Mouse (Mus musculus): ENCODE measurements around the gene Mdfic.
"Not testable (repeated sequence)": the region's sequence is repeated elsewhere in the genome, so short reads cannot be mapped to it uniquely, and the experiment has no call there.

The Mdfic gene

DNA sequence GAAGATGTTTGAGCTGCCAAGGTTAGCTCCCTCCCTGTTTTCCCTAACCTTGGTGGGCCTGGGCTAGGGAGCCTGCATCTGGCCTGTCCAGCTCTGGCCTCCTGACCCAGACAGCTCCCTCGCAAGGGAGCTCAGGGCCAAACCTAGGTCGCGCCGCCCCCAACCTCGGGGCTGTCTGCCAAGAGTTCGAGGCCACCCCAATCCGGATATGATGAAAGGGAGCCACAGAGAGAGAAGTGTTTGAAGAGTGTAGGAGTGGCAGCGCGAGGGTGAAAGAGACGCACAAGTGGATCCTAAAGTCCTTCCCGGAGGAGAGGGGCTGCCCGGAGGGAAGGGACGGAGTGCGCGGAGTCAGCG lies at the start of gene Mdfic:
Gene Mdfic (plus strand): TSS at position 201 of the 357 bp plus-strand sequence.
- no peak for DNase-seq (ENCODE audit: low spot score)

DNA sequence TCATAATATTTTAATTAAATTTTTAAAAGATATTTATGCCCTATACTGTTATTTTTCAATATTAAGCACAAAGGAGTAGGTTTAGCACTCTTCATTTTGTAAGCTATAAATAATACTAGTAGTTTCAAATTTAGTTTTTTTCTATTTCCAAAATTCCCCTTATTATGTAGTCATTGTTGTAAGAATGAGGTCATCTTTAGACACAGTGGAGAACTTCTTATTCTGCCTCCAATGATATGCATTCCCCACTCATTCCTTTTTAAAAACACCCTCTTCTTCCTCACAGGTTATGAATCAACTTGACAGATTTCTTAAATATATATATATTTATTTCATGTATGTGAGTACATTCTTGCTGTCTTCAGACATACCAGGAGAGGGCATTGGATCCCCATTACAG lies 49.1 kb upstream of the Mdfic start:
- DNase-seq (ENCODE audit: low spot score), result no peak

DNA sequence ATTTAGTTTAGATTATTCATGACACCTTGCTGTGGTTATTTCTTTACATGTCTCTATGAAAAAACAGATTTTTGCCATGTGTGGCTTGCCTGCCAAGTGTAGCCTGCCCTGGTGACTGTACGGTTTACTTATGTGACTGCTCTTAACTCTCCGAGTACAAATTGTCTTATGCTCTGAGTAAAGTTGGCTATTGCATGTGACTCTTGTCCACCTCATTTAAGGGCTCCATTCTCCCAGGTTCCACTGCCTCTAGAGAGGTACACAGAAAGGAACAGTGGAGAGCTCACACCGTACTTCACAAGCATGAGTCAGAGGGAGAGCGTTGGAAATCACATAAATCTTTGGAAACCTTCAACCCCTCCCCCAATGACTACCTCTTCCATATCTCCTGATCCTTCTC lies 10.4 kb upstream of the Mdfic start:
- DNase-seq (ENCODE audit: low spot score), result no peak

DNA sequence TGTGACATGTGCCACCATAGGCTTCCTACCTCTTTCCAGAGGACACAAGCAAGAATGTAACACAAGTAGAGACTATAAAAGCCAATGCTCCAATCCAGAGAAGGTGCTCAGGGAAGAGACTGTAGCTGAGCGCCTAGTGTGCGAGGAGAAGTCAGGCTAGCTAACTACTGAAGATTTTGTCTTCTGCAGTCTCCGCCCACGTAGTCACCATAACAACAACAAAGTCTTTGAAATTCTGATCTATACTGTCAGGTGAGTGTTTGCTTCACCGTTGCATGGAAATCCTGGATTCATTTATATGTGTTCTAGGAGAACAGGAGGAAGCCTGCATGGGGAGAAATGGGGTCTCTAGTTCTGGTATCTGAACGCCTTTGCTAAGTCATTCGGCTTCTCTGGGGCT lies 9.8 kb upstream of the Mdfic start:
- no peak for DNase-seq (ENCODE audit: low spot score)

DNA sequence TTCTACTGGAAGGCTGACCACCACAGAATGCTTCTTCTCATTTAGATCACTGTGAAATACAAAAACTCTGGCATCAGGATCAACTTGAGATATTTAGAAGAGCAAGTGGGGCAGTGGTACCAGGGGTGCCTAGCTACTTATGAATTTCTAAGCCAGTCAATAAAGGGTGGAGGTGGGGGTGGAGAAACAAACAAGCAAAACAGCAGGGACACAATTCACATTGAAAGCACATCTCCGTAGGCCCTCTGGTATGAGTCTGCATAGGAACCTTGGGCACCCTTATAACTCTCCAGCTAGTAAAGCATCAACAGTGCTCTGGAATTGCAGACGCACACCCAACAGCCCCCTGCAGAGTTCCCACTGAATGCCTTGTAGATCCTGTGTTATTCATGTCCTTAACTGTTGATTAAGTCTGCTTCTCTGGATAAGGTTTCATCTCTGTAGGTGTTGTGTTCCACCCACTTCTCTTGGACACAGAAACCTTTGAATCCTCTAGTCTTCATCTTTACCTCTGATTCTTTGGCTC lies 7.5 kb upstream of the Mdfic start:
- DNase-seq (ENCODE audit: low spot score), result no peak

DNA sequence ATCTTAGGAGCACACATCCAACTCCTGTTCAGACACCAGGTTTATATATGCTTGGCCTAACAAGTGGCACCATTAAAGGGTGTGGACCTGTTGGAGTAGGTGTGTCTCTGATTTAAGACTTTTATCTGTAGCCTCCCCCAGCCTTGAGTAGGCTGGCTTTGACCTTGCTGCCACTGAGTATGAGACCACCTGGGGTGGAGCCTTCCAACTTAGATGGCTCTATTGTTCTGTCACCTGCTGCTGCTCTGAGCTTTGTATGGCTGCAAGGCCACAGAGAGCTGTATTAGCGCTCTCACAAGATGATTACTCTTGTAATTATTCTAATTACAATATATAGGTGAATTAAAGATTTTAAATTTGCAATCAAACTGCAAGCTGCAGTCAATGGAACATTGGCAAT lies 6.4 kb upstream of the Mdfic start:
- DNase-seq (ENCODE audit: low spot score), result not testable (repeated sequence)

DNA sequence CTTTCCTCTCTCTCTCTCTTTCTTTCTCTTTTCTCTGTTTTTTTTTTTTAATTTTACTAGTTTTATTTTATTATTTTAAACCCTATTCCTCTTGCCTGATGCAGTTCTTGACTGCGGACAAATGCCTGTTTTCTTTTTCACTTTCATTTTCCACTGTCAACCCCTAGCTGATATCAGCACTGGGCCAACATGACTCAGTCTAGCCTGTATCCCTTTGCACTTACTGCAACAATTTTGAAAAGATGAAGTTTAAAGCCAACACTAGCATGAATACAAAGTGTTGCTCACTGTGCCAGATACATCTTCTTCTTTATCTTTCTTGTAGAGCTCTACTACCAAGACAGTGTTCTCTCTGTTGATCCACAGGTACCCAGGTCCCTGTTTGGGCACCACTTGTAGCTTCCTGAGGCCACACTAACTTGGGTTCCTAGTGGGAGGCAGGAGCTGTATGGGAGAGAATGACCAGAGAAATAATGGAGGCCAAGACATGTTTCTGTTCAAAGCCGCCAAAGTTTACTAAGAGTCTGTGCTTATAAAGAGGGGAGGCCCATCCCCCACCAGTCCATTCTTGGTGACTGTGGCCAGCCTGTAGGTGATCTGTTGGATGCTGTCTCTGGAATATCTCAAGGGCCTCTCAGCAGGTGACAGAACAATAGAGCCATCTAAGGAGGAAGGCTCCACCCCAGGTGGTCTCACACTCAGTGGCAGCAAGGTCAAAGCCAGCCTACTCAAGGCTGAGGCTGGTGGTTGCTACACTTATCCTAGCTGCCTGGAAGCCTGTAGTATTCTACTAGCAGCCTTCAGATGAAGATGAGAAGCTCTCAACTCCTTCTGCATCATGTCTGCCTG lies 5.2 kb upstream of the Mdfic start:
- DNase-seq (ENCODE audit: low spot score), result no peak

DNA sequence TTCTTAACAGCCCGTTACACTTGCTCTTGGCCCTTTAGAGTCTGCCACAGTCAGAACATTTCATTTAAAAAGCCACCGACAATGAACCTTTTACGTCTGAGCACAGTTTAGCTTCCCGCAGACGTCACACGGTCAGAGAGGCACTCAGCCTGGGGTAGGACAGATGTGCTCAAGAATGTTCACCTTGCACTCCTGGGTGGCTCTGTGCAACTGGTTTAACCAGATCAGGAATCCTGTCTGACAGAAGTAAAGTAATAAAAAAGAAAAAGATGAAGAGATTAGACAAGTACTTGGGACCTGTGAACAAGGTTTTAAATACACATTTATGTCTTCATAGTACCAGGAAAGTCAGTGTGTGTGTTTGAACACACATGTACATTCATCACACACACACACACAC lies 542 bp upstream of the Mdfic start:
- no peak for DNase-seq (ENCODE audit: low spot score)

DNA sequence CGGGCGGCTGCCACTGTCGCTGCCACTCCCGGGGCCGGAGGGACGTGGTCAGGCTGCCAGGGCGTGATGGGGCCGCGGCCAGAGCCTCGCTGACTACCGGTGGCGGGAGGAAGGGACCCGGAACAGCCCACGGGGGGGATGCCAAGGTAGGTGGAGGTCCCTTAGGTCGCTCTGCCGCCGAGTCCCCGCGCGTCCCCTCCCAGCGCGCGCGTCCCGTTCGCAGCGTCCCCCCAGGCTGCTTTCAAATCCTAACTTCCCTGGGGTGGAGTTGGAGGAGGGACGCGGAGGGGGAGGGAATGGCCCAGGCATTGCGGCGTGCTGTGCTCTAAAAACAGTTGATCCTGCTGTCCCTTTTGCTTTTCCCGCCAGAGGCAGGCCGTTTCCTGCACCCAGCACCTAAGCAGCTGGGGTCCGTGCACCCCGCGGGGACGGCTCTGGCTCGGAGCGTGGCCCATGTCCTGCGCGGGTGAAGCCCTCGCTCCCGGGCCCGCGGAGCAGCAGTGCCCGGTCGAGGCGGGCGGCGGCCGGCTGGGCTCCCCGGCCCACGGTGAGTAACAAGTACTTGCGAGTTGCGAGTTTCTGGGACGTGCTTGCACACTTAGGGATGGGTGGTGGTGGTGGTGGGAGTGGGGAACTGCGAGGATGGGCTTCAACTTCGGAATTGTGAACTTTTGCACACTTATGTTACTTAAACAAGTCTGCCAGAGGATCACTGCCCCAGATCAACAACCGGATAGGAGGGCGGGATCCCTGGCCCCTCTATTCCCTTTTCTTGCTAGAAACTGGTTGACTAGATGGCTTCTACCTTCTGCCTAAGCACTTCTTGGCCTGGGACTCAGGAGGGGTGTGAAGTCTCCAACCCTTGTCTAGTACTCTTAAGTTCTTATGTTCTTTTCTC lies 606 bp downstream of the Mdfic start:
- no peak for DNase-seq (ENCODE audit: low spot score)

DNA sequence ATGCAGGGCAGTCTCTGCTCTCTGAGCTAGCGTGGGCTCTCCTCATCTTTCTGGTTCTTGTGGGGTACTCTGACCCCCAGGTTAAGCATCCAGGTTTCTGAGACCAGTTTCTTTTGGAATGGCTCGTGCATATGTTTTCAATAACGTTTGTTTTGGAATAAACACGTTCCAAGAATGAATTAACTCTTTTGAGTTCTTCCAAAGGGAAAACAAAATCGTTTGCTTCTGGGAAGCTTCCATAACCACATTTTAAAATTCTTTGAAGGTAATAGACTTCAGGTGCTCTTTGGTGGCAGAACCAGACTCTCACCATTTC lies 1.2 kb downstream of the Mdfic start:
- no peak for DNase-seq (ENCODE audit: low spot score)

DNA sequence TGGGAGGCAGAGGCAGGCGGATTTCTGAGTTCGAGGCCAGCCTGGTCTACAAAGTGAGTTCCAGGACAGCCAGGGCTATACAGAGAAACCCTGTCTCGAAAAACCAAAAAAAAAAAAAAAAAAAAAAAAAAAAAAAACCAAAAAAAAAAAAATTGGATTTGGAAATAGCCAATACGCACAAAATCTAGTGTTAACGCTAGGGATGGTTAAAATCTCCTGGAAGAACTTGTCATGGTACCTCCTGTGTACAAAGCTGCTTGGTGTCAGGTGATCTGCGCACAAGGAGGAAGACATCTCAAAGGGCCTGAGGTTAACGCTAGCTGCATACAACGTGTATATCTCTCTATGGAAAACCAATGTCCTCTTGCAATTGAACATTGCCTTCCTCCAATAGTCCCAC lies 2.2 kb downstream of the Mdfic start:
- not testable (repeated sequence) for DNase-seq (ENCODE audit: low spot score)

DNA sequence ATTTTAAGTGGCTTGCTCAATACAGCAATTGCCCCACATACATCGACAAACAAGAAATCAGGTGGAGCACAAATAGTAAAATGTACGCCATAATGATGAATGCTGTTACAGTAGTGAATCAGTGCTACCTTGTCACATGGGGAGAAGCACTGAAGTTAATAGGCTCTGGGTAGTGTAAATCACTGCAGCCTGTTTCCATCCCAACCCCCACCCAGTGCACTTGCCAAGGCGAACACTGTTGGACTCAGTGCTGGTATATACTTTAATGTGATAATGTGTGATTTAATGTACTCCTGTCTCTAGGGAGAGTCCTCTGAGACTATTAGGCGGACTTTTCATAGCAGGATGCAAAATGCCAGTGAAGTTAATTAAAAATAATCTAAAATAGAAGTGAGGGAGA lies 3.8 kb downstream of the Mdfic start:
- no peak for DNase-seq (ENCODE audit: low spot score)

DNA sequence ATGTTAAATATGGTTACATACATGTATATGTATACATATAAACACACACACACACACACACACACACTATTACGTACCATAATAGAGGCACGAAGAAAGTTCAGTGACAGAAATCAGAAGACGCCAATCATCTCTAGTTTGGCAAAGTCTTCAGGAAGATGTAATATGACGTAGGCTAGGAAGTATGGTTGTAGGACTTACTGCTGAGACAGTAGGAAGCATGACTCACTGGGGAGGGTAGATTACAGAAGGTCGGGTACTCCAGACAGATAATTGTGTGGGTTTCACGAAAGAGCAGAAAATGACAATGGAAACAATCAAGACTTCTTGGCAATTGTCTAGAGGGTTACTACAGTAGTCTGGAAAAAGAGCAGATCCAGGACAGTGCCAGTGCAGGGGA lies 6.0 kb downstream of the Mdfic start:
- no peak for DNase-seq (ENCODE audit: low spot score)

DNA sequence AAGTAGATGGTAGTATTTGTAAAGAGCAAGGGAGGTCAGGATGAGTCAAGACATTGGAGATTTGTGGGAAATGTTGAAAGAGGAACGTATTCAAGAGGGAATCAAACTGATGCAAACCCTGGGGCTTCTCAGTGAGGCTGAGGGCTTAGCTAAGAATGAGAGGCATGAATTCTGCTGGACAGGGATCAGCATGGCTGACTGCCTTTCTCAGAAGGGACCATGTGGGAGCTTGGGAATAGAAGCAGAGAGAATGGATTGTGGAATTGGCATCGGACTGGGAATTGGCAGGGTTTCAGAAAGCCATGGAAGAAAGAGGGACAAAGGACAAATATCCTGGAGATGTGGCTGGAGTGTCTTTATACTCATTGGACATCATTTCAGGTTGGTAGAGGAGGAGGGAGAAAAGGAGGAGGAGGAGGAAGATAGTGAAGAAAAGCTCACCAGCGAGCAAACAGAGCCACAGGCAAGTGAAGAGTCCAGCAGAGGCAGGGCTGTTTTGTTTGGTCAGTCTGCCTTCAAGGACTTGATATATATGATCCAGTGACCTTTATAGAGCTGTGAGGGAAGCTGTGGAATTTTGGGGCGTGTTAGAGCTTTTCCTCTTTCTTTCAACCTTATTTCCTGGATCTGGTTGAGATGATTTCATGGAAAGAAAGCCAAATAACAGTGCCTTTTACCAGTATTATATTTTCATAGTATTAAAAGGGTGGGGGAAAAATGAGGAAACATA lies 7.4 kb downstream of the Mdfic start:
- no peak for DNase-seq (ENCODE audit: low spot score)

DNA sequence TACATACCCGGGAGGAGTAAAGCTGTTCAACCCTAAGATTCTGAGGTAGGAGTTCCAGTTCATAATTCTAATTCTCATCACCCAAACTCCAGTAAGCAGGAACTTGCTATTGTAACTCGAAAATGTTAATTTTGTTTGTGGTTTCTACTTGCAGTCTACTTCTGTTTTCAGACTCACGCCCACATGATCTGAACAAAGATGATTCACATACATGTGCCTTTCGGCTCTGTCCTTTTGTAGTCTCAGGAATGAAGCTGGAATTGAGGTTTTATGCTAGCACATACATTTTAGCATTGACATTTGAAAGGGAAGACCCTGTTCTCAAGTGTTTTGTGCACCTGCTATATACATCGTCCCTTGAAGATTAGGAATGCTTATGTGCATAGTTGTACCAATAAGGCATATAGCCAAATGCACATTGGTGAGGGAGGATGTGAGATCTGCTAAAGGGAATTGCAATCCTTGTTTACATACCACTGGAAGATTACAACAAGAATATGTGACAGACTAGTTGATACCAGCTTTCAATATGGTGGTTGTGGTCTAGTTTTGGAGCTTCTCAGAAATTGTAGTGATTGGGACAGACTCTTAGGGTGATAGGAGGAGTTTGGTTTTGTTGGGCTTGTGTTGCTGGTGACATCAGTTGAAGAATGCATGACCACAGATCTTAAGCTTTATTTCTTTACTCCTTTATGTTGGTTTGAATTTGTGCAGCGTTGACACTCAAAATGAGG lies 8.6 kb downstream of the Mdfic start:
- no peak for DNase-seq (ENCODE audit: low spot score)

DNA sequence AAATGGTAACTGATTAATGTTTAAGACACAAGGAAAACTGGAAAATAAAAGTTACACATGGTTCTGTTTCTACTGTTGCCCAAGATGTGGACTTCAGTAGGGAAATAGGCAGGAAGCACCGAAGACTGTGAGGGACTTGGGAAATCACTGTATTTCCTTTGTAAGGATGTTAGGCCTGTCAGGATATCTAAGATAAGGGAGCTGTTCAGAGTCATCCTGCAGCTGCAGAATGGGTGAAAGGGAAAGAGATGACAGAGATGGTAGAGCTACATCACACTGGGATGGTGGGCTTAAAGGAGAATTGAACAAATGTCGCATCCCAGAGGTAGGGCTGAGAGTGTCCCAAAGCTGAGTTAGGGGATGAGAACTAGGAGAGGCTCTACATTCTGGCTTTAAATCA lies 9.8 kb downstream of the Mdfic start:
- no peak for DNase-seq (ENCODE audit: low spot score)

DNA sequence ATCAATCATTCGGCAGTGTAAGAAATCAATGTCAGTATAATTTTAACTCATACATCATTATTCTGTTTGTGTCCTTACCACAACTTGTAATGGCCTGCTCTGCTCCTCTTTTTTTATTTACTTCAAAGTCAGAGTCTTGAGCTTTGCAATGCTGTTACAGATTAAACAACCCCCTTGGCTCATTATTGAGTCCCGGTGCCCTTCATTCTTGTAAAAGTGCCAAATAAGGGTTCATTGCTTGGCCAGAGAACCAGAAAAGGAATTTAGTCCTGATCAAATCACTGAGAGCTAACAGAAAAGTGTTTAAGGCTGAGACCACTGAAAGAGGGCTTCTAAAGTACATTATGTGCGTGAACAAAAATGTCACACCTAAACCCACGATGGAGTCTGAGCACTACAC lies 10.2 kb downstream of the Mdfic start:
- DNase-seq (ENCODE audit: low spot score), result no peak

DNA sequence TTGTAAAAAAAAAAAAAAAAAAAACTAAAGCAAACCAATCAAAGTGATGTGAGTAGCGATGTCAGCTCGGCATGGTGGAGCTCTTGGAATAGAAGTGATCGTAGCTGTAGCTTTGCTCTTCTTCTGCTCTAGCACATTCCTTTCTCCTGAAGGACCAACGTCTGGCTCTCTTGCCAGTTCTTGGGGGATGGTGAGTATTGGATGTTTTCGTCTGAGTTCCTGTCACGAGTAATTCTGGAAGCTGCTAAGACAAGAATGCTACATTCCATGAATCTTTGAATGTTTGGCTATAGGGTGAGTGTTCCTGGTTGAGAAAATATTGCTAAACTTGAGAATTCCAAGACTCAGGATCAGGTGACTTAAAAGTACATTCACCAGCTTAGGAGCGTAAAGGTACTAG lies 11.0 kb downstream of the Mdfic start:
- no peak for DNase-seq (ENCODE audit: low spot score)

DNA sequence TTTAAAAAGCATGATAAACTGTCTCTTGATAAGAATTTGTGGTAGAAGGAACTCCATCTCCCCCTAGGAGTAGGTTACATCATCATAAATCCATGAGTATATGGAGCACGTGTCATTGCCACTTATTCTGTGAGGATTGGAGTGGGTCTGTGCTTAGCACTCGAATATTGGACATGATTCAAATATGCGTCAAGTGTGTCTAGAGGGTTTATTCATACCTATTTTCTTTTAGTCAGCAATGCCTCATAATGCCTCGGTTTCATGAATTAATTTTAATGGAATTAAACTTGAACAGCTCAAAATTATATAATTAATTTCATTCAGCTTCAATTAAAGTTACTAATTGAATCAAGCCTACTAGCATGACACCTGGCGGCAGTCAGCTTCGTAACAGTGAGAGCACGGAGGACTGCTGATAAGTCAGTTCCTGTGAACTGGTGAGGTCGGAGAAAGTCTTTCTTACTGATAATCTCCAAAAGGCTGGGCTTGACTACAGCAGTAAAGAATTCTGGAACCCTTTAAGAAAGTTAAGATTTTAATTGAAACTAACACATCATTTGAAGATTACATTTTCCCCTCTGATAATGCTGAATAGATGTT lies 17.0 kb downstream of the Mdfic start:
- DNase-seq (ENCODE audit: low spot score), result no peak

DNA sequence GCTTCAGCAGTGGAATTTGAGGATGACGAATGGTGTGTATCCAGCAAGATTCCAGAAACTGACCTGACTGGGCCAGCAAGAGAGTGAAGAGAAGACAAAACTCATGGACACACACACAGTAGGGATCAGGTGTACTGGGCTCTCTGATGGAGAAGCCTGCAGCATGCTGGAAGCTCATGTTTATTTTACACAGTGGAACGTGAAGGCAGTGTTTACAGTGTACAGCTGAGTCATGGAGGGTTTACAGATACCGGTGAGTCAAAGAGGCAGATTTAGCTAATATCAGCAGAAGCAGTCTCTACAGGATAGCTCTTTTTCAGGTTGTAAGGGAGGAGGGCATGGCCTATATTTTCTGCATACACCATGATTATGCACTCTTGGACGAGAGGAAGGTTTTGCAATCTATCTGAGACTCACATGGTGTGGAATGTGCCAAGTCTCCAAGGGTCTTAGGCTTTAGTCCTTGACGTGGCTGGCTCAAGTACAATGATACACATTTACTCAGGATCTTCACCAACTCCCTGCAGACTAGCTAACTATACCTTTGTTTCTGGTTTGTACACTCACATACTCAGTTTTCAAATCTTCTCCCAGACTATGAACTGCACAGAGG lies 18.0 kb downstream of the Mdfic start:
- DNase-seq (ENCODE audit: low spot score), result no peak

DNA sequence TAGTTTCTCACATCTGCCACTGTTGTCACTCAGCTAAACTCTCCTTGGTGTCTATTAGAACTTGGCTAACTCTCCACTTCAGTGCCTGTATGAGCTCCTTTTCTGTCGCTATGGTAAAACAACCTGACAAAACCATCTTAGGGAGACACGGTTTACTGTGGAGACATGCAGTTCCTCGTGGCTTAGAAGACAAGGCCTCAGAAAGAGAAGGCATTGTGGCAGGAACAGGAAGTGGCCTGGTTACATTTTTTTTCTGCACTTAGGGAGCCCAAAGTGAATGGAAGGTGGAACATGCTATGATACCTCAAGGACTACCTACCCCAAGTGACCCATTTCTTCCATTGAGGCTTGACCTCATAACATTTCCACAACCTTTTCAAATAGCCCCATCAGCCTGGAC lies 18.7 kb downstream of the Mdfic start:
- DNase-seq (ENCODE audit: low spot score), result no peak

All from left cerebral cortex, adult 11 months (tissue).